Mouse (Mus musculus) C2C12 (cell line): ENCODE measurements at regions not wholly inside any gene's neighbourhood (a gene's known extent, or its start where the extent isn't known, plus 50 kb on each side); places are given as distances from the start of the nearest gene placed in this dataset.
A peak's percentile ranks its signal among the peaks of the same experiment; 100 is the strongest.

Experiments used
- H3K27me3 ChIP-seq: one replicate; pipeline ENCODE4 v1.6.1; 2011; ENCODE audit not compliant: control insufficient read depth, insufficient read depth, insufficient read length
- H3K36me3 ChIP-seq: one replicate; pipeline ENCODE4 v1.6.1; 2011; ENCODE audit not compliant: control insufficient read depth, insufficient read depth
- H3K4me3 ChIP-seq: one replicate; pipeline ENCODE4 v1.5.1; 2011; ENCODE audit warnings: mild to moderate bottlenecking, control low read depth; ENCODE audit not compliant: poor library complexity, insufficient read depth, severe bottlenecking
- H3K79me2 ChIP-seq: one replicate; pipeline ENCODE4 v1.6.1; 2011; ENCODE audit not compliant: control insufficient read depth, insufficient read depth
- H3K79me3 ChIP-seq: one replicate; pipeline ENCODE4 v1.6.1; 2011; ENCODE audit warnings: low read depth, control low read depth
- H3ac ChIP-seq: one replicate; pipeline ENCODE3; 2011; ENCODE audit warnings: low read depth; ENCODE audit not compliant: control insufficient read depth, insufficient read length
- CEBPB ChIP-seq: IDR thresholded peaks from one replicate; pipeline ENCODE4 v1.6.1; 2011; ENCODE audit warnings: low read depth, mild to moderate bottlenecking, control low read depth, moderate library complexity
- CTCF ChIP-seq: IDR thresholded peaks from one replicate; pipeline ENCODE4 v1.5.1; 2011; ENCODE audit not compliant: control insufficient read depth, insufficient read depth, insufficient read length
- FOSL1 ChIP-seq: IDR thresholded peaks from one replicate; pipeline ENCODE4 v1.8.0; 2011; ENCODE audit warnings: mild to moderate bottlenecking, low read length; ENCODE audit not compliant: poor library complexity, insufficient read depth, severe bottlenecking
- MAX ChIP-seq: IDR thresholded peaks from one replicate; pipeline ENCODE4 v1.6.1; 2011; ENCODE audit warnings: mild to moderate bottlenecking, control low read depth
- MYOD1 ChIP-seq: IDR thresholded peaks from one replicate; pipeline ENCODE4 v1.6.1; 2011; ENCODE audit warnings: low read depth; ENCODE audit not compliant: control insufficient read depth, insufficient read length
- MYOG ChIP-seq: IDR thresholded peaks from one replicate; pipeline ENCODE4 v1.6.1; 2011; ENCODE audit not compliant: control insufficient read depth, insufficient read length; ENCODE audit errors: extremely low read depth
- USF1 ChIP-seq: IDR thresholded peaks from one replicate; pipeline ENCODE4 v1.6.1; 2011; ENCODE audit warnings: low read depth, mild to moderate bottlenecking, control low read depth, moderate library complexity

DNA sequence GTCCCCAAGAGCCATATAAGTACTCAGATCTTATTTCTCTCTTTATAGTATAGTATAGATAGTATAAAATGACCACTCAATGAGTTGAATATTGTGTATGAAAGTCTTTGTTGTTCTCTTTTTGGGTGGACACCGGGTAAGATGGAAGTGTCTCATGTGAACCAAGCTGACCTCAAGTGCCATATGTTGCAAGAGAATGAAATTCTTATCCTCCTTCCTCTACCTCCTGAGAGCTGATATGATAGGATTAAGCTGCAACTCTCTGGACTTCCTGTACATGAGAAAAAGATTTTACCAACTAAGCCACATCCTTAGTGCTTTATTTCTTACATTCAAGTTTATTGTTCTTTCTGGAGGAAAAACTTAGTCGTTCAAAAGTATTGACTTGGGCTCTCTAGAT, 91.3 kb upstream of the Itgb1 start:
- no peaks in the 10 kb centered on the region for H3K79me3 ChIP-seq
- H3K79me2 ChIP-seq, result no peaks in the 10 kb centered on the region
- no peaks in the 10 kb centered on the region for H3K36me3 ChIP-seq
- no peak for TF ChIP-seq MAX
- H3K4me3 ChIP-seq, result no peak overlapping the region
- no peaks in the 10 kb centered on the region for H3K27me3 ChIP-seq
- H3ac ChIP-seq, result no peak overlapping the region

DNA sequence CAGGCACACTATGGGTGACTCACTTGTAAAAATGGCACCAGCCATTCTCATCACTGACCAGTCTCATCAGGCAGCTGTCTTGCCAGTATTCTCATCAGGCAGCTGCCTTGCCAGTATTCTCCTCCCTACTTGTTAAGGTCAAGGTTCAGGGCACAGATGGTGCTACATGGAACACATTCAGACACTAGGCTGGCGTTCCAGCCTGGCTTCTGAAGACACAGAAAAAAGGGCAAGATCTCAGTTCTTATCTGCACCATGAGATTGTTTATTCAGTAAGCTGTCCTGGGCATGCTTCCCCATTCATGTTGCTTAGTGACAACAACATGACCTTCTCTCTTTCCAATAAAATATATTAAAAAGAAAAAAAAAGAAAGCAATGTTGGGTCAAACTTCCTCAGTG, 90.7 kb upstream of the Itgb1 start:
- H3K27me3 ChIP-seq, result no peaks in the 10 kb centered on the region
- no peak overlapping the region for H3K4me3 ChIP-seq
- H3ac ChIP-seq, result no peak overlapping the region
- no peaks in the 10 kb centered on the region for H3K79me3 ChIP-seq
- TF ChIP-seq MYOD1 (peak; percentile 48), FOSL1 (no peak)
- no peaks in the 10 kb centered on the region for H3K79me2 ChIP-seq
- H3K36me3 ChIP-seq, result no peaks in the 10 kb centered on the region

- no peaks in the 10 kb centered on the region for H3K27me3 ChIP-seq
- no peaks in the 10 kb centered on the region for H3K79me3 ChIP-seq
- no peak overlapping the region for H3ac ChIP-seq
- no peaks in the 10 kb centered on the region for H3K79me2 ChIP-seq
- H3K36me3 ChIP-seq, result no peaks in the 10 kb centered on the region
- TF ChIP-seq MYOG, result no peak
- no peak for TF ChIP-seq CEBPB
- TF ChIP-seq MAX, result no peak
- no peak overlapping the region for H3K4me3 ChIP-seq
These were observed 79.9 kb upstream of the Itgb1 start for GRCm38 (mm10) chr8:128605588-128605987.

DNA sequence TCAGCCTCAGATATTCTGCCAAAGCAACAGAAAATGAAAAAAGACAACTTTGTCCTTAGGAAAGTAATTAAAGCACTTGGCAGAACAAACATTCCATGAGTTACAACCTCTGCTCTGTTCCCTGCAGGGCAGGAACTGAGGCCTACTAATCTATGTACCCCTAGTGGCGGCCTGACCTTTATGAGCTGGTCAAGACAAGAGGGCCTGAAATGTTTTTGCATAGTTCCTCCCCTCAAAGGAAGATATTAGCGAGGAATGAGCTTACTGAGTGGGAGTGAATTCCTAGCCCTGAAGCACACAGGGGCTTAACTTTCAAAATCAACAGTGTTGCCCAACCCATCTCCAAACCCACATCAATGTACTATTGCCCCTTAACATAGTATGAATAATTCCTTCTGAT, 76.6 kb upstream of the Itgb1 start:
- Histone ChIP-seq H3K27me3 (no peaks in the 10 kb centered on the region), H3K79me2 (no peaks in the 10 kb centered on the region), H3K36me3 (no peaks in the 10 kb centered on the region), H3K79me3 (no peaks in the 10 kb centered on the region), H3K4me3 (no peak overlapping the region), H3ac (no peak overlapping the region)
- TF ChIP-seq CTCF, result no peak
- no peak for TF ChIP-seq MYOG
- TF ChIP-seq FOSL1, result no peak
- TF ChIP-seq USF1, result no peak
- no peak for TF ChIP-seq CEBPB
- no peak for TF ChIP-seq MAX
- TF ChIP-seq MYOD1, result no peak

DNA sequence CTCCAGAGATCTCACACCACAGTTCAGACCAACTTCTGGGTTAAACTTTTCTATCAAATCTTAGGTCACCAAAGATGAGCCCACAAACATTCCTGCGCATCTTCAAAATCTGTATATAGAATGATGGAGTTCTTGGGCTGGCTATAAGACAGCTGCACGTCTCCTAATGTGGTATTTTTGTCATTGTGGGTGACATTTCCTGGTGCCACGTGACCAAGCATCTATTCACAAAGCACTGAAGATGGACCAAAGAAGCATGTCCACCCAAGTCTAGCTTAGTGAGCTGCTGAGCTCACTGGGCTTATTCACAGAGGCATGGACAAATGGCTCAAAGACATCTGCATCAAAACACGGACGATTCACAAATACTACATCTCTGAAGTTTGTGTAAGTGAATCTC, 72.8 kb upstream of the Itgb1 start:
- Histone ChIP-seq H3K27me3 (no peaks in the 10 kb centered on the region), H3K36me3 (no peaks in the 10 kb centered on the region), H3K4me3 (no peak overlapping the region), H3K79me2 (no peaks in the 10 kb centered on the region), H3ac (no peak overlapping the region), H3K79me3 (no peaks in the 10 kb centered on the region)
- TF ChIP-seq USF1, result peak; percentile 22
- no peak for TF ChIP-seq MAX

DNA sequence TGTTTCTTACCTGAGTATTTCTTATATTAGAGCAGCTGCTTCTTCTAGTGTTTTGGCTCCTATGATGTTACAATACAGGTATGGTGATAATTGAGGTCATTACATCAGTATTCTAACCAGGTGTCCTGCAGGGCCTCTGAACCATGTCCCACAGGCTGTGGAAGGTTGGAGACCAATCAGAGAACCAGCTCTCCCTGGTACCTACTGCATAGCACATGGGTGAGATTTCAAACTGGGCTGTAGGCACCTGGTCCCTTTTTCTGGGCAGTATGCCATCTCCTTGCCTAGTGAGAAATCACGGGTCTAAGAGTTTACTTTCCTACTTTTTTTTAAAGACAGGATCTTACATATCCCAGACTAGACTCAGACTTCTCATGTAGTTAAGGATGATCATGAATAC, 67.6 kb upstream of the Itgb1 start:
- H3K27me3 ChIP-seq, result no peaks in the 10 kb centered on the region
- no peaks in the 10 kb centered on the region for H3K36me3 ChIP-seq
- H3K79me3 ChIP-seq, result no peaks in the 10 kb centered on the region
- no peaks in the 10 kb centered on the region for H3K79me2 ChIP-seq
- no peak for TF ChIP-seq CEBPB
- no peak for TF ChIP-seq MYOG
- TF ChIP-seq CTCF, result no peak
- no peak overlapping the region for H3ac ChIP-seq
- H3K4me3 ChIP-seq, result no peak overlapping the region

- Histone ChIP-seq H3ac (no peak overlapping the region), H3K27me3 (no peaks in the 10 kb centered on the region), H3K79me3 (no peaks in the 10 kb centered on the region), H3K4me3 (no peak overlapping the region), H3K36me3 (no peaks in the 10 kb centered on the region), H3K79me2 (no peaks in the 10 kb centered on the region)
- no peak for TF ChIP-seq MYOD1
- TF ChIP-seq USF1, result no peak
- no peak for TF ChIP-seq FOSL1
- TF ChIP-seq MAX, result no peak
- no peak for TF ChIP-seq MYOG
- TF ChIP-seq CTCF, result no peak
- no peak for TF ChIP-seq CEBPB
These were observed 66.4 kb upstream of the Itgb1 start for GRCm38 (mm10) chr8:128619086-128619485.
